Mouse (Mus musculus) CH12F3 (cell line): ENCODE data around the gene Phgr1.

Source experiments
- in situ Hi-C: fragments of 300-500 bp; cut with MboI; formaldehyde crosslinking; loops from 2 replicates; pipeline ENCODE4 v1.14.3; 2020; ENCODE audit warnings: low sequenced_read_pairs

Phgr1 gene

DNA sequence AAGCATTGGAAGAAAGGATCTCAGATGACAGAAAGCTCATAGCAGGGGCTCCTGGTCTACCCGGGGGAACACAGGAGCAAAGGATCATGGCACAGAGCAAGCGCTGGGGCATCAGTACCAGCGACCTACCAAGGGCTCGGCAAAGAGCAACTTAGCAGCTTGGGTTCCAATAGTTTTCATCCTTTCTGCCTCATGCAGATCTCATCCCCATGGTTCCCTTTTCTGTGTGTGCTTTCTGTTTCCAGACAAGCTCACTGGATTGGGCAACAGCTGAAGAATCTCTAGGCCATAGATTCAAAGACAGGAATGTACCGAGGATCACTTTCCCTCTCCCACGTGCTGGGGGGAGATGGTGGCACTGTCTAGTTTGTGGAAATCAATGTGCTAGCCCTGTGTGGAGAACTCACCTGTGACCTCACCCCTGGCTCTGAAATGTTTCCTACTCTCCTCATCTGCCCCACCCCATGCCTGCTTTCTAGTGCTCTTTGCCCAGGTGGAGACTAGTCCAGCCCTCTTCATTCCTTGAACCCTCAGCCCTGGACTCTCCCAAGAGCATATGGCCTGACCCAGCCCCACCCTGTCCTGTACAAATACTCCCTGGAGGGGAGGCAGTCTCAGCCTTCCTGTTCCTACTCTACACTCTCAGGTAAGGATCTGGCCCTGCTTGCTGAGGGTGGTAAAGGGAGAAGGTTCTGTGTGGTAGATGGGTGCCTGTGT is at the start of gene Phgr1:
TSS of gene Phgr1 (plus strand) at position 612 of the 717 bp plus-strand sequence.
- in situ Hi-C loops: no loop called here

- in situ Hi-C loops: no loop called here
Observed at GRCm38 (mm10) chr2:118723693-118724486, 48.7 kb upstream of the Phgr1 start.

GRCm38 (mm10) chr2:118725511-118725910 is 47.1 kb upstream of the Phgr1 start:
- in situ Hi-C loops: loop anchor here (25.0 kb wide), 1 partner anchor 238 kb away; the partner anchor contains the start of gene Srp14

DNA sequence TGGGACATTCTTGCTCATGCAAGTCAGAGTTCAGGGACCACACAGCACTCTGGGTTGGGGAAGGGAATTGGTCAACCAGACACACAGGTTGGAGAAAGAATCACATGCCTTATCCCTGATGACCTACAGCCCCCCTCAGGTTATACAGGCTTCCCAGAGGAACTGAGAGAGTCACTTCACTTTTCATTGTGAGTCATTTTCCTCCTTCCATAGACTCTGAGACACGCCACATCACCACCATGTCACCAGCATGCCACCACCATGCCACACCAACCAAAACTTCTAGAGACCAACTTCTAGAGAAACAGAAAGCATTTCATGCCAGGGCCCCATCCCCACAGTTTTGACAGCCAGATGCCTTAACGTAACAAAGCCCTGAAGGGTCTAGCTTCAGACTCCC is 45.7 kb upstream of the Phgr1 start:
- in situ Hi-C loops: loop anchor here (25.0 kb wide), 1 partner anchor 240 kb away; the partner anchor contains the start of gene Srp14

GRCm38 (mm10) chr2:118727911-118728310 is 44.7 kb upstream of the Phgr1 start:
- in situ Hi-C loops: loop anchor here (25.0 kb wide), 1 partner anchor 241 kb away; the partner anchor contains the start of gene Srp14

- in situ Hi-C loops: loop anchor here (25.0 kb wide), 1 partner anchor 241 kb away; the partner anchor contains the start of gene Srp14
Observed at GRCm38 (mm10) chr2:118728337-118728736, 44.2 kb upstream of the Phgr1 start, which contains the start of gene Plcb2. Gene Plcb2, minus strand, starts transcription at chr2:118728438.

GRCm38 (mm10) chr2:118729194-118729593 is 43.4 kb upstream of the Phgr1 start:
- in situ Hi-C loops: loop anchor here (25.0 kb wide), 1 partner anchor 242 kb away; the partner anchor contains the start of gene Srp14

- in situ Hi-C loops: loop anchor here (10.0 to 25.0 kb wide), 2 partner anchors 85 to 243 kb away; partner anchors contain the start of gene Srp14
Observed at GRCm38 (mm10) chr2:118729816-118730621, 42.5 kb upstream of the Phgr1 start.

DNA sequence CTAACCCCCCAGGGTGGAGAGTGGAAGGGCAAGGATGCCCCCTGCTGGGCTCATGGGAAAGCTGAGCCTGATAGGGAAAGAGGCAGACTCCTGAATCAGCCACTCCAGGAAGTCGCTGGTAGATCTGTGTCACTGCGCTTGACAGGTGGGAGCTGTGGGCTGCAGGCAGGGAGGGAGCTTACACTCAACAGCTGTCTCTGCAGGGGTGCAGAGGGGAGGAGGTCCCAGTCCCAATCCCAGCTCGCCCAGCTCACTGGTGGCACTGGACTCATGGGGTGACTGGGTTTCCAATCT is 42.0 kb upstream of the Phgr1 start:
- in situ Hi-C loops: loop anchor here (10.0 to 25.0 kb wide), 2 partner anchors 86 to 243 kb away; partner anchors contain the start of gene Srp14

- in situ Hi-C loops: loop anchor here (10.0 to 25.0 kb wide), 2 partner anchors 87 to 245 kb away; partner anchors contain the start of gene Srp14
Observed at GRCm38 (mm10) chr2:118731981-118732380, 40.6 kb upstream of the Phgr1 start.

DNA sequence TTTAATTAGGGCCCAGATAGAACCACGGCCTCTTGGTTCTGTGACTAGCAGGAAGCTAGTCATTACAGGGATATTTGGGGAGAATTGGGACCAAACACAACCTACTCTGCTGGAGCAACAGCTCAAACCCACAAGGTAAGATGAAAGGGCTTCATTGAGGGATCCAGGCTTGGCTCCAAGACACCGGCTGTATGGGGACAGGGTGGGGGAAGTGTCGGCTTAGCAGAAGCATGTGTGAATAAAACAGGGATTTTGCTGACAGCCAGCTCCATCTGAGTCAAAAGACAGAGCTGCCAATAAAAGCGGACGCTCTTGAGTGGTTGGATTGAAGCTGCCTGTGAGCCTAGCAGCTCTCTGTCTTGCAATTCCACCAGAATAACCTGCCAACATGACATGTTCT is 39.2 kb upstream of the Phgr1 start:
- in situ Hi-C loops: loop anchor here (10.0 to 25.0 kb wide), 2 partner anchors 89 to 246 kb away; partner anchors contain the start of gene Srp14

DNA sequence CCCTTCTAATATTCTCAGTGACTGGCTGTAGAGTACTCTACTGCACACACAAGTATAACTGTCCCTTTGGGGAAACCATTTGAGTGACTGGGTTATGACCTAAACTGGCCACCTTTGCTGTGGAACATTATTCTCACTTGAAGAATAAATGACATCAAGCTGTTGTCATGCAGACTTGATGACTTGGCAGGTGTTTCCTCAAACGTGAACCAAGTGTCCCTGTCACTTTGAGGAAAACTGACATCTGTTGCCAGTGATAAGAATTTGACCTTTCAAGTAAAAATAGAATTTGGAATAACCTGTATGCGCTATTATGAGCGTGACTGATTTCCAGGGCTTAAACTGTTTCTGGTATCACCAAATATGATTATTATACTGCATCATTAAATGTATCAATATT is 32.2 kb upstream of the Phgr1 start:
- in situ Hi-C loops: loop anchor here (25.0 kb wide), 1 partner anchor 253 kb away; the partner anchor contains the start of gene Srp14

- in situ Hi-C loops: loop anchor here (25.0 kb wide), 1 partner anchor 254 kb away; the partner anchor contains the start of gene Srp14
Observed at GRCm38 (mm10) chr2:118741183-118741582, 31.4 kb upstream of the Phgr1 start.

GRCm38 (mm10) chr2:118743261-118743943 is 29.2 kb upstream of the Phgr1 start:
- in situ Hi-C loops: loop anchor here (25.0 kb wide), 1 partner anchor 256 kb away; the partner anchor contains the start of gene Srp14

DNA sequence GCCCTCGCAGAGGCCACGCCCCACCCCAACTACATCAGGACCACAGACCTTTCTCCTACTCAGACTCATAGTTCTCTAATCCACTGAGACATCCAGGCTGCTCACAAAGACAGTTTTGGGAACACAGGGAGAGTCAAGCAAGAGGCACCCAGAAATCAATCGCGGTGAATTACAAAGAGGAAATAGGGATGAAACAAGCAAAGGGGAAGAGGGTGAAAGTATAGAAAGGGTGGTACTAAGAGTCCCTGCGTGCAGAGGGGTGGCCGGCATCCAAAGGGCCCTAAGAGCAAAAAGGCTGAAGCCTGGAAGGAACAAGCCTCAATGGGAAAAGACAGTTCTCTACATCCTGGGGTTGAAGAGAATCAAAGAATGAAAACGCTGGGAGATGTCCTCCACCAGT is 27.9 kb upstream of the Phgr1 start:
- in situ Hi-C loops: loop anchor here (25.0 kb wide), 1 partner anchor 257 kb away; the partner anchor contains the start of gene Srp14

GRCm38 (mm10) chr2:118745232-118745884 is 27.2 kb upstream of the Phgr1 start, which contains the start of gene Inafm2:
Gene Inafm2, plus strand, starts transcription at chr2:118745758.
- in situ Hi-C loops: loop anchor here (25.0 kb wide), 1 partner anchor 258 kb away; the partner anchor contains the start of gene Srp14

DNA sequence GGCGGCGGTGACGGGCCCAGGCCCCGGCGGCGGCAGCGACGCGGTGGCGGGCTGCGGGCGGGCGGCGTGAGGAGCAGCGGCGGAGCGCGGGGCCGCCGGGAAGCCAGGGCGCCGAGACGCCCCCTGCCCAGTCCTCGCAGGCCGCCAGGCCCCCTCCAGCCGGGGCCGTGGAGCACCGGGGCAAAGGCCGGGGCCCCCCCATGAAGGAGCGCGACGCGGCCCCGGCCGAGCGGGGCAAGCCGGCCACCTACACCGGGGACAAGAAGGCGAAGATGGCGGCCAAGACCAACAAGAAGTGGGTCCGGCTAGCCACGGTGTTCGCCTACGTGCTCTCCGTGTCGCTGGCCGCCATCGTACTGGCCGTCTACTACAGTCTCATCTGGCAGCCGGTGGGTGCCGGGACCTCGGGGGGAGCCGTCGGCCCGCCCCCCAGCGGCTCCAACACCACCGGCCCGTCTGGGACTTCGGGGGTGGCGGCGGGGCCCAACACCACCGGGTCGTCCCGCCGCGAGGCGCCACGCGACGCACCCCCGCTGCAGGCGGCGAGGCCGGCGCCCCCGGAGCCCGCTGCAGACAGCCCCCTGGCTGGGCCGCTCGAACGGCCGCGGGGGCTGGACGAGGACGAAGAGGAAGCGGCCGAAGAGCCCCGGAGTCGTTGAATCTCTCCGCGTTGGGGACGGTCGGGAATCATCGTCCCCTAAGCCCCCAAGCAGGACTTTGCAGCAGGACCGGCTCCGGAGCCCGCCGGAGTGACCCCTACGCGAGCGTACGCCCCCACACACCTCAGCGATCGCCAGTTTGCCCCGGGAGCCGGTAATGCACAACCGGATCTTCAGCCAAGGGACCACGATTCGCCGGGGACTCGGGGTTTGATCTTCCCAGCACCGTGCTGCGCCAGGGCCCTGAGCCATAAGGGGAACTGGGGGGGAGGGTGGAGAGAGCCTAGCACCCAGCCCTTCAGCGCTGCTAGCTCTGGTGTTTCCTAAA is 26.4 kb upstream of the Phgr1 start:
- in situ Hi-C loops: loop anchor here (25.0 kb wide), 1 partner anchor 259 kb away; the partner anchor contains the start of gene Srp14
